Mouse (Mus musculus) brain, embryonic 14.5 days (tissue): Measurements from ENCODE around the gene 1110012L19Rik.

Source experiments
- CTCF ChIP-seq: fragments of 200-500 bp; IDR thresholded peaks from 2 replicates; pipeline ENCODE4 v1.5.1; 2012; ENCODE audit warnings: inconsistent platforms, mild to moderate bottlenecking, moderate library complexity, borderline replicate concordance; ENCODE audit not compliant: insufficient read depth, insufficient read length; ENCODE audit errors: extremely low read depth
- POLR2A ChIP-seq: fragments of 200-500 bp; IDR thresholded peaks from 2 replicates; pipeline ENCODE4 v1.6.1; 2012; ENCODE audit warnings: mild to moderate bottlenecking, inconsistent platforms, borderline replicate concordance; ENCODE audit not compliant: poor library complexity, insufficient read depth, insufficient read length, severe bottlenecking; ENCODE audit errors: extremely low read depth

- TF ChIP-seq CTCF (no peak), POLR2A (no peak)
These were observed at the start of gene 1110012L19Rik for GRCm38 (mm10) chrX:70385276-70385961.
